Mouse (Mus musculus): Measurements from ENCODE around the gene Aagab.

Aagab gene

DNA sequence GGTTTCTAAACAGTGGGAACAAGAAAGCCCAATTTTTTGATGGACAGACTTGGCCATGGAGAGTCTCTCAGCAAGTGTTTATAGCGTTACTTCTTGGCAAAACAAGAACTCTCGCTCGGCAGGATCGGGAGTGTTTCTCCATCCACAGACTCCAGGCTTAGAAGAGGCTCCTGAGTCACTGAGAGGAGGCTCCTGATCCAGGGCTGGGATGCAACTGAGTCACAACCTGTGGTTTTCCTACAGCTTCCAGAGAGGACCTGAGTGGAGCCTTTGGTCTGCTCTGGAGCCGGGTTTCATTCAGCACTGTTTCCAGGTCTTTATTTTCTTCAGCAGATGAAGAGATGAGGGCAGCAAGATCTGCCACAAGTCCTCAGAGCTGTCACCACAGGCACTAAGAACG lies 5.5 kb downstream of the Aagab start:
- no peak for DNase-seq

- DNase-seq, result no peak
Observed at GRCm38 (mm10) chr9:63609246-63609645, 6.8 kb downstream of the Aagab start.

- DNase-seq, result no peak
Observed at GRCm38 (mm10) chr9:63609776-63610175, 7.3 kb downstream of the Aagab start.

DNA sequence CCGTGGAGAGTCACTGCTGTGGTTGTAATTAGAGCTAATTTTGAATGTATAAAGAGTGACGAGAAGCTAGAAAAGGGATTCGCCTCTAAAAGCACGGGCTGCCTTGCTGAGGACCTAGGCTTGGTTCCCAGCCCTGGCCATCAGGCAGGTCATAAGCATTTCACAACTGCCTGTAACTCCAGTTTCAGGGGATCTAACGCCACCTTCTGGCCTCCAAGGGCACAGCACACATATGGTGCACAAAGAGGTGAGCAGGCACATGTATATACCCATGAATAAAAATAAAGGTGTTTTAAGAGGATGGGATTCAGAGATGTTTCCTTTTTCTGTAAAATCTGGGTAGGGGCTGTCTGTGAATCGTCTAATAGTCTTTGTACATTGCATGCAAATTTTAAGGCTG lies 7.8 kb downstream of the Aagab start:
- no peak for DNase-seq

DNA sequence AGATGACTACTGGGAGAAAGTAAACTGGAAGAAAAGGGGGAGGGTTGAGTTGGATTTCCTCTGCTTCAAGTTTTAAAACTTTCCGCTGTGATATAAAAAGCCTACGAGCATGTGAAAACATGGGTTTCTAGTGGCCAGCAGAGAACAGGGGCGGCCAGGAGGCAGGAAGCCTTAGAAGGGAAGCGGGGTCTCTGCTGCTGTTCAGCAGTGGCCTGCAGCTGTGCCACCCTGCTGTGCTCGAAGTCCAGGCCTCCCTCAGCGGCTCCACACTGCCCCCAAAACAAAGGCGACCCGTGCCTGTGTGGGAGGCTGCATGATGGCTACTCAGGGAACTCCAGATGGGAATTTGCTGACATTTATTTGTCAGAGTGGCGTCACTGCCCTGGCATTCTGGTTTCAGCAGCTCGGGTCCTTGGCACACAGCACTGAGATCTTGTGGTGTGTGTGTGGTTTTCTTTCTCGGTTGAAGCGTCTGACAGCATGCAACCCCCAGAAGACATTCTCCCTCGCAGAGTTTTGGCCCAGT lies 8.4 kb downstream of the Aagab start:
- DNase-seq, result peak; percentile 52

GRCm38 (mm10) chr9:63611967-63612366 lies 9.5 kb downstream of the Aagab start:
- no peak for DNase-seq

DNA sequence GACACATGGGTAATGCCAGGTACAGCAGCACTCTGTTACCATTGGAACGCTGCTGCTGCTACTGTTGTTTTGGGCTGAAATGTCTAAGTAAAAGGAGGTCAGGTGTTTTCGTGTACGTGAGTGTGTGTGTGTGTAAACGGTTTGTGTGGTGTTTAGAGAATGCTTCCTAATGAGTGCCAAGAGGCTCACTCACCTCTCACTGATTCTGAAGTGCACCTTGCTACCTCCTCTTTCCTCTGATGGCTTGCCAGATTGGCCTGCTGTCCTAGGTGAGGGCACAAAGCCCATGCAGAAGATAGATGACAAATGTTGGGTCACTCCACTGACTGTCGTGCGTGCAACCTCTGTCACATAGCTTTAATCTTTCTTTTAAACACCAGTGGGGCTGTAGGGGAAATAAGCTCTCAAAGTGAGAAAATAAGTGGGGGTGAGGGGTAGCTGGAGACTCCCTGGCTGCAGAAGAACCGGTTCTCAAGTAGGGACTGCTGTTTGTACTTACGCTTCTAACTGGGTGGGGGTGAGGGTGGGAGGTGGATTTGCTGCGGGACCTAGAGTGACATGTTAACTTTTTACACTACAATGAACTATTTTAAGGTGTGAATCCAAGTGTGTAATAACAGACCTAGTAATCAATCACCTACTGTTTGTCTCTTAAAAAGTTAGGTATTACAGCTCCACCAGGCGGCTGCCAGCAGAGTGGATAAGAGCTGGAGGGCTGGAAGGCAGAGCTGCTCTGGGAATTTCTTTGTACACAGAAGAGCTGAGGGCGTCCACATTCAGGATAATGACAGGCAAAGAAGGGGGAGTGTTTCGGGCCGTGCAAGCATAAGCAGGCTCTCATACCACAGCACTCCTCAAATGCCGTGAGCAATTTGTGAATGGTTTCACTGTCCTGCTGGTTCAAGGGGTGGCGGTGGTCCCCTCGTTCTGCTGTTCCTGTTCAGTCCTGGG lies 10.4 kb downstream of the Aagab start:
- peak; percentile 70 for DNase-seq

GRCm38 (mm10) chr9:63613569-63613968 lies 11.1 kb downstream of the Aagab start:
- DNase-seq, result no peak

GRCm38 (mm10) chr9:63614018-63614985 lies 11.8 kb downstream of the Aagab start:
- no peak for DNase-seq

- no peak for DNase-seq
Observed at GRCm38 (mm10) chr9:63617967-63618366, 15.5 kb downstream of the Aagab start.

DNA sequence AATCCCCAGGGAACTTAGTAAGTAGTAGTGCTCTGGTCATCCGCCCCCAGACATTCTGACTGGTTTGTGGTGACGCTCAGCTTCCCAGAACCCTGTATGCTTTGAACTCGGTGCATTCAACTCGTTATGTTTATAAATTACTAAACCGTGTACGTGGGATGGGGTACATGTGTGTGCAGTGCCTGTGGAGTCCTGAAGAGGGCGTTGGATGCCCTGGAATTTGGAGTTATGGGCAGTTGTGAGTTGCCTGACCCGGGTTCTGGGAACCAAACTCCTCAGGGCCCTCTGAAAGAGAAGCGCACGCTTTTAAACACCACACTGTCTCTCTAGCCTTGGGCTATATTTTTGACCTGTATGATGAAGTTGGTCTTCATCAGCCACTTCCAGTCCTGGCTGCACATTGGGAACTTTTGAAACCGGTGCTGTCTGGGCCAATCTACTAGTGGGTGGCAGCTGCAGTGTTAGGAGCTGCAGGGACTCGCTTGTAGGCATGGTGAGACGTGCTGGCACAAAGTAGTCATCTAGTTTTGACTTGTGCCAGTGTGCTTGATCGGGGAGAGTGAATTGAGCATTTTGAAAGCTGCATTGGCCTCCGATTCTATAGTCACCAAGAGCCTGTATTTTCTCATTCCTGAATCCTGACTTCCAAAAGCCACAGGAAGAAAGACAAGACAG lies 21.6 kb downstream of the Aagab start:
- DNase-seq, result no peak

DNA sequence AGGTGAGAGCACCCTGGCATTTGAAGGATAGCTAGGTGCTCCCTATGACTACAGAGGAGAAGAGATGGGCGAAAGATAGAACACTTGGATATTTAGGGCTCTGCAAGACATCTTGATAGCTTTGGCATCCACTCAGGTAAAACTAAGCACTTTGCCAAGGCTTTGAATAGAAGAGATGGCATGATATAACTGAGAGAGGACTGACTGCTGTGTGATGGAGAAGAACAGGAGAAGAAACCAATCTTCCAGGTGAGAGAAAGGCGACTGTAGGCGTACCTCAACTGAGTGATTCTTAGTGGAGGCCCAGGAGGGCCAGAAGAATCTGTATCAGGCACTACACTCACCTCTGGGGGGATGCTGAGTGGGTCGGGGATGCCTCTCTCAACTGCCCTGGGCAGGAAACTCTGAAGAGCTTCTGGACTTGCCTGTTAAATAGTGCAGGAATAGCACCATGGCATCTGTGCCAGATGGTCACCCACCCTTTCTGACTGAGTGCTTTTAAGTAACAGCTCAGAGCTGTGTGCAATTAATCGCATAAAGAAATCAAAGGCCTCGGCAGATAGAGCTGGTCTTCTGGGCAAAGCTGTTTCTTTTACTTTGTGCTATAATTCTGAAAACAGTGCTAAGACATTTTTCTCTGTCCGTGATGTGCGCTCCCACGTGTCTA lies 22.8 kb downstream of the Aagab start:
- DNase-seq, result no peak

- DNase-seq, result no peak
Observed at GRCm38 (mm10) chr9:63632045-63632444, 29.6 kb downstream of the Aagab start.

GRCm38 (mm10) chr9:63632924-63633323 lies 30.5 kb downstream of the Aagab start:
- no peak for DNase-seq

DNA sequence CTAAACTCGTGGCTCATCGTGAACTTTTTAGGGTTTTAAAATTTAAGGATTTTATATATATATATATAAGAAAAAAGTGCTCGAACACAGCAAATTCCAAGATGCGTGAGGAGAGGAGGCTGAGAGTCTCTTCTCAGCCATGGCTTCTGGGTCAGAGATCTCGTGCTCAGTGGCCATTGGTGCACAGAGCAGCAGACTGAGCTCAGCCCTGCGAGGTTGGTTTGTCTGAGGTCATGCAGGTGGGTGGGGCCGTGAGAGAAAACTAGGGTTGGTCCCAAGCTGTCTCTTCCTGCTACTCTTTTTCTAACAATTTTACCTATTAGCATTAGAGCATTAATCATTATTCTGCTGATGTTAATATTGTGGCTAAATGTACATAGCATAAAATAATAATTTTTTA lies 30.9 kb downstream of the Aagab start:
- no peak for DNase-seq

GRCm38 (mm10) chr9:63636113-63636512 lies 33.7 kb downstream of the Aagab start:
- no peak for DNase-seq

DNA sequence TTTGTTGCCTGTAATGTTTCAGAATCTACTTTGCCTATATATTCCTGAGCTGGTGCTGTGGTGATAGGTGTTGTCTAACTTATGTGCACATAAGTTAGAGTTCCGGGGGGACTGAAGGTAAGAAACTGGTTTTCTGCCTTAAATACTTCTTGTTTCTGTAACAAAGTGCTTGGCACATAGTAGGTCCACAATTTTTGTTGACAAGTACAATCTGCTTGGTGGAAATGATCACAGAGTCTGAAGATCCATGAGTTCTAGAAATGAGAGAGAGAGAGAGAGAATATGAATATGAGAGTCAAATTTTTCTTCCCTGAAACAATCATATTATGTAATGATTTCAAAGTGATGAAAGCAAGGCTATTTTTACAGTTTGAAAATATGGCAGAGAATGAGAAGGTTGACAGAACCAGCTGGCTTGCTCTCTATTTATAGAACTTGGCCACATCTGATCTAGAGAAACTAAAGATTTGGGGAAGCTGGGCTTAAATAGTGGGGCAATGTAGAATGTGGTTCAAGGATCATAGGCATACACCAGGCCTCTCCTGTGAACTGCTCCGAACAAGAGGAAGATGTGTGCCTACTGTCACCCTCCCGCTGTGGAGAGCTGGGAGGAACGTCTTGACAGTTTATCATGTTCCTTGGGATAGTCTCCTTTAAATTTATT lies 39.7 kb downstream of the Aagab start:
- no peak for DNase-seq

DNA sequence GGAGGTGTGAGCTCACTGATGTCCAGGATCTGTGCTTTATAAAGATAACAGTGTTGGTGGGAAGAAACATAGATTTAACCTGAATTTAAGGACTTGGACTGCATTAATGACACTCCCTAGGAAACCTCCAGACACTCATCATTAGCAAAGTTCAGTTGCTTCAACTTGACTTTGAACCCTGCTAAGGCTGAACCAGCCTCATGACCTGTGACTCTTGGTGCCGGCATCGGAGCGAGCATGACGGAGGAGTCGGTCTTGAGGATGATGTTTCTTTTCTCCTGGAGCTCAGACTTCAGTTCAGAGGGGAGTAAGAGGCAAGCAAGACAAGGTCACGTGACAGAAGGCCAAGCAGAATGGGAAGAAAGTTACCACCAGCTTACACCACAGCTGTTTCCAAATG lies 41.6 kb downstream of the Aagab start:
- no peak for DNase-seq

DNA sequence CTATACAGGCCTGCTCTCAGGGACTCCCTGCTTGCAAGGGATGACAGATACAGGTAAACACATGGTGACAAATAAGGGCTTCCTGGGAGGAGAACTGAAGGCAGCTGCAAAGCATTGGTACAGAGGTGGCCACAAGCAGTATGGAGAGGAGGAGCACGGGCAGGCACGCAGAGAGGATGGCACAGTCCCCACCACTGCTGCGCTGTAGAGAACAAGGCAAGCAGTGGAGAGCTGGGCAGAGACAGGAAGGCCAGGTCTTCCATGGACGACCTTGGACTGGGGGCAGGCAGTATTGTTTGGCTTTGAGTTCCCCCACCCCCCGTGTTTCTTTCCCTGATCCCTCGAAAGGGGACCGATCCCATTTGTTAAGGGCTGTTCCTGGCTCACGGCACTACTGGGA lies 42.6 kb downstream of the Aagab start:
- no peak for DNase-seq

DNA sequence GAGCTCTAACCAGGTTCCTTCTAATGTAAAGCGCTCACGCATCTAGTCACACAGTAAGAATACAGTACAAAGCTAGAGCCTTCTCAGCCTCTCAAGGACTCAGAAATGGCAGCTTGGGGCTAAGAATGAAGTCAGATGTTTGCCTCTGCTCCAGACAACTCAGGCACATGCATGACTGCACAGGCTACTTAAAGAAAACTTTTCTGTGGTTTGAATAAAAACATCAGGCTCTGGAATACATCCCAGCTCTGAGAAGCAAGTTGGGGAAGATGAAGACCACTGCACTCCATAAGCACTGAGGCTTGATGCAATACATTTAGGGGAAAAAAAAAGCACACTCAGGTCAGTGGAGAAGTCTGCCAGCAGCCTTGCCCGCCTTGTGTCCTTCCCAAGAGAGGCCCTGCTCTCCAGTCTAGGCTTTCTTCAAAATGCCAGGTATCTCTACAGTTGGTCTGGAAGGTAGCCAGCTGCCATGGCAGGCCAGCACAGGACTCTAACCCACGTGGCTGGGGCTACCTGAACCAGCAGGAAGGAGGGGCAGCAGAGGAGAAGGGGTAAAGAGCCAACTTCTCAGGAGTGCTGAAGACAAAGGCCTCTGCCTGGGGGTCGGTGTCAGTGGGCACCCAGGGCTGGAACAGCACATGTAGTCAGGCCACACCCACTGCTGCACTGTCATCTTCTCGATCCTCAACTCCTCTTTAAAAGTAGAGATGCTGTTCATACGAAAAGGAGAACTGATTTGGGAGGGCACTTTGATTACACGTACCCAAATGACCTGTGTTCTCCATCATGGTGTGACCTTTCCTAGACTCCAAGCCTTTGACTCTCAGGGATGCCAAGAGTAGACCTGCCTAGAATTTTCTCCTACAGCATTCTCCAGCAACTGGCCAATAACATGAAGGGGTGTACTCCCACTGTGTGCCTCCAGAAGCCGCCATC lies 45.4 kb downstream of the Aagab start:
- no peak for DNase-seq

All from embryo, embryonic 11 days (tissue).